Comparison of ENCODE assay signal across 10 mouse cellular contexts in the genomic region with DNA sequence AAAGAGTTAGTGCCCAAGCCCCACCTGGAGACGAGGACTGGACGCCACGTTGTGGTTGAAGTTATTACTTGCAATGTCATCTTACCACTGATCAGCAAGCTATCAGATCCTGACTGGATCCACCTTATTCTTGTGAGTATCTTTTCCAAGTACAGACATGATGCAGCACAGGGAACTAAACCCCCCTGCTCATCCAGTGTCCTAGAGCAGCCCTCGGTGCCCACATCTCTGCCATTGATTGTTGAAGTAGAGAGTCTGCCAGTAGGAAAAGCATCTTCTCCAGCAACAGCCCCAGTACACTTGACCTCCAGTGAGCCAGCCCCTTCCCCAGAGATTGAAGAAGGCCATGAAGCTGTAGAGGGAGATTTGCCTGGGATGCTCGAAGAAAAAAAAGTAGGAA. TPM values are rescaled to one million over a fixed set of nuclear protein-coding genes. Genes with fewer than 3 reads are reported as not detected.
A peak's percentile ranks its signal among the peaks of the same experiment; 100 is the strongest.
DNase-seq lines count a peak whose midpoint lies in the region; ATAC-seq and TF ChIP-seq lines count a peak whose summit lies in the region.
"Had no signal": no experiment of that assay in that cellular context is flagged by ENCODE, and none has a peak within 500 bp of the region (broad histone marks: within the 10 kb centered on the region; RNA-seq: fewer than 3 reads in every experiment).

No protein-coding gene starts in this region.

- peak overlapping the region; percentile 89 for H3K4me2 ChIP-seq in hindbrain, embryonic 14.5 days (replicated peaks)
- H3K4me2 ChIP-seq in midbrain, embryonic 15.5 days: peak overlapping the region; percentile 72

- peak; percentile 26 for DNase-seq in cerebellum, adult 9-10 months
- DNase-seq in cerebellum, adult 8-10 months: no peak
- no peak for DNase-seq in layer of hippocampus, adult 2 months (ENCODE audit: low spot score in 2 of 2)
- no peak for DNase-seq in layer of hippocampus, adult 11-12 months (ENCODE audit: low spot score)
- no peak for DNase-seq in hindbrain, embryonic 14.5 days (ENCODE audit: low spot score)
- DNase-seq in adrenal gland, adult 18-20 months (ENCODE audit: low spot score in 2 of 2): no peak
- no peak for DNase-seq in adrenal gland, postnatal 25 days
- DNase-seq: kidney, postnatal 36 days had no signal

- peaks cover 40% of the 10 kb centered on the region for H3K4me1 ChIP-seq in hindbrain, embryonic 14.5 days (replicated peaks; ENCODE audit: control insufficient read depth, insufficient read depth, low read length)
- H3K4me1 ChIP-seq in midbrain, embryonic 15.5 days: peaks cover 38% of the 10 kb centered on the region

- no peak for ATAC-seq in hindbrain, embryonic 14.5 days (ENCODE audit: low FRiP score)
- no peak for ATAC-seq in midbrain, embryonic 15.5 days (replicated peaks)
- ATAC-seq: Patski had no signal

- WGBS in hindbrain, embryonic 14.5 days: 92% methylated on average over 5 of the region's 5 CpGs
- 94% methylated on average over 5 of the region's 5 CpGs for WGBS in midbrain, embryonic 15.5 days

- no peak overlapping the region for H3K27ac ChIP-seq in layer of hippocampus, adult 2 months
- no peak overlapping the region for H3K27ac ChIP-seq in hindbrain, embryonic 14.5 days
- no peak overlapping the region for H3K27ac ChIP-seq in midbrain, embryonic 15.5 days

- H3K36me3 ChIP-seq in hindbrain, embryonic 14.5 days (replicated peaks; ENCODE audit: control insufficient read depth, insufficient read depth): peaks cover 14% of the 10 kb centered on the region
- H3K36me3 ChIP-seq in midbrain, embryonic 15.5 days (replicated peaks): peaks cover 14% of the 10 kb centered on the region; the same call in 1 of the 2 replicates

- H3K9ac ChIP-seq in hindbrain, embryonic 14.5 days: peak overlapping the region; percentile 85; the same call in 1 of the 2 replicates
- H3K9ac ChIP-seq in midbrain, embryonic 15.5 days: no peak overlapping the region; the same call in 1 of the 2 replicates

- no peaks in the 10 kb centered on the region for H3K9me3 ChIP-seq in hindbrain, embryonic 14.5 days (ENCODE audit: control insufficient read depth, low read length)
- no peaks in the 10 kb centered on the region for H3K9me3 ChIP-seq in midbrain, embryonic 15.5 days

- no peak for TF ChIP-seq CTCF in layer of hippocampus, adult 2 months (conservative IDR thresholded peaks at IDR 0.05)

- no peaks in the 10 kb centered on the region for H3K27me3 ChIP-seq in hindbrain, embryonic 14.5 days (ENCODE audit: control insufficient read depth, insufficient read depth, low read length)
- H3K27me3 ChIP-seq in midbrain, embryonic 15.5 days (replicated peaks): no peaks in the 10 kb centered on the region

- H3K4me3 ChIP-seq in layer of hippocampus, adult 2 months: peak overlapping the region; percentile 97; the same call in 1 of the 2 replicates
- H3K4me3 ChIP-seq in hindbrain, embryonic 14.5 days (replicated peaks; ENCODE audit: low read length): peak overlapping the region; percentile 87; the same call in 1 of the 2 replicates
- no peak overlapping the region for H3K4me3 ChIP-seq in midbrain, embryonic 15.5 days

RNA-seq across cellular contexts. Expression of a gene that starts 1.3 kb away (rescaled TPM):
- 10 to 100 TPM; 51.9 to 52.5 TPM for total RNA-seq in layer of hippocampus, adult 2 months (2021)
- 26.5 and 28.1 TPM in 2 replicates for polyA plus RNA-seq in hindbrain, embryonic 14.5 days (2014; fragmentation: Nextera tagmentation; extraction: Ambion mirVana)
- polyA plus RNA-seq in midbrain, embryonic 15.5 days (2015; fragmentation: Nextera tagmentation; extraction: Ambion mirVana): 21.3 and 23.6 TPM in 2 replicates
- 10 to 100 TPM; 25.6 to 28.3 TPM for total RNA-seq in adrenal gland, adult 18-20 months (2021)
- total RNA-seq in adrenal gland, postnatal 25 days (2021): 29.1 and 36.3 TPM in 2 replicates
